Mouse (Mus musculus) midbrain, postnatal 0 days (tissue): ENCODE data around the gene Sqstm1. TPM values are rescaled to one million over a fixed set of nuclear protein-coding genes. Genes with fewer than 3 reads are reported as not detected.
A peak's percentile ranks its signal among the peaks of the same experiment; 100 is the strongest.
"Not testable (repeated sequence)": the region's sequence is repeated elsewhere in the genome, so short reads cannot be mapped to it uniquely, and the experiment has no call there.

Experiments
- ATAC-seq: fragments of 200-750 bp; cut with Nextera tagmentation; 2 replicates; pipeline ENCODE4 v1.8.0; 2017; ENCODE audit warnings: moderate number of reproducible peaks, mild to moderate bottlenecking, moderate TSS enrichment, moderate library complexity; ENCODE audit not compliant: low FRiP score
- DNase-seq: peaks from one replicate; pipeline ENCODE4 v3.0.0-alpha.2; 2015; ENCODE audit warnings: low spot score
- H3K27ac ChIP-seq: fragments of 300-500 bp; sonication (generic); 2 replicates; pipeline ENCODE4 v1.5.1; 2014; ENCODE audit warnings: low read depth, mild to moderate bottlenecking, low read length, mixed read lengths
- H3K27me3 ChIP-seq: fragments of 300-500 bp; sonication (generic); 2 replicates; pipeline ENCODE4 v1.6.1; 2014; ENCODE audit warnings: low read length, control low read depth, mixed read lengths; ENCODE audit not compliant: insufficient read depth
- H3K36me3 ChIP-seq: fragments of 300-500 bp; sonication (generic); 2 replicates; pipeline ENCODE4 v1.6.1; 2014; ENCODE audit warnings: low read length, control low read depth, mixed read lengths; ENCODE audit not compliant: insufficient read depth
- H3K4me1 ChIP-seq: fragments of 300-500 bp; sonication (generic); 2 replicates; pipeline ENCODE4 v1.6.1; 2014; ENCODE audit warnings: mild to moderate bottlenecking, control low read depth, antibody characterized with exemption, low read length, mixed read lengths; ENCODE audit not compliant: insufficient read depth
- H3K4me2 ChIP-seq: fragments of 300-500 bp; sonication (generic); 2 replicates; pipeline ENCODE4 v1.6.1; 2014; ENCODE audit warnings: low read depth, mild to moderate bottlenecking, low read length, mixed read lengths; ENCODE audit not compliant: poor library complexity, severe bottlenecking
- H3K4me3 ChIP-seq: fragments of 300-500 bp; sonication (generic); 2 replicates; pipeline ENCODE4 v1.5.1; 2014; ENCODE audit warnings: low read depth, mild to moderate bottlenecking, low read length, moderate library complexity
- H3K9ac ChIP-seq: fragments of 300-500 bp; sonication (generic); replicated peaks from 2 replicates; pipeline ENCODE4 v1.6.1; 2014; ENCODE audit warnings: mild to moderate bottlenecking, low read length, moderate library complexity, mixed read lengths; ENCODE audit not compliant: poor library complexity, severe bottlenecking
- H3K9me3 ChIP-seq: fragments of 300-500 bp; sonication (generic); 2 replicates; pipeline ENCODE4 v1.6.1; 2016; ENCODE audit warnings: low read length, control low read depth
- CTCF ChIP-seq: IDR thresholded peaks from 2 replicates; pipeline ENCODE4 v1.5.1; 2016; ENCODE audit warnings: antibody characterized with exemption, mild to moderate bottlenecking
- WGBS: fragments of 180-500 bp; shearing (Covaris S2); extraction: QIAGEN DNeasy Blood & Tissue Kit; methylation state at CpG from one replicate; pipeline ENCODE4 v1.1.7; 2014; 5-methylcytosine and 5-hydroxymethylcytosine counted together
- polyA plus RNA-seq: library from polyadenylated mRNA; unstranded; fragments of >200 nt; fragmentation: Nextera tagmentation; extraction: Ambion mirVana; gene quantifications from 2 replicates; pipeline ENCODE4 v1.2.1, GENCODE M21; 2015
- total RNA-seq: library from RNA; depleted of rRNA; stranded (reverse); fragments of >200 nt; gene quantifications from 2 replicates; pipeline ENCODE4 v1.2.3, GENCODE M21; 2014

Sqstm1 gene
- total and polyA plus RNA-seq, 2 experiments from 2014 or later: 335 to 455 TPM

DNA sequence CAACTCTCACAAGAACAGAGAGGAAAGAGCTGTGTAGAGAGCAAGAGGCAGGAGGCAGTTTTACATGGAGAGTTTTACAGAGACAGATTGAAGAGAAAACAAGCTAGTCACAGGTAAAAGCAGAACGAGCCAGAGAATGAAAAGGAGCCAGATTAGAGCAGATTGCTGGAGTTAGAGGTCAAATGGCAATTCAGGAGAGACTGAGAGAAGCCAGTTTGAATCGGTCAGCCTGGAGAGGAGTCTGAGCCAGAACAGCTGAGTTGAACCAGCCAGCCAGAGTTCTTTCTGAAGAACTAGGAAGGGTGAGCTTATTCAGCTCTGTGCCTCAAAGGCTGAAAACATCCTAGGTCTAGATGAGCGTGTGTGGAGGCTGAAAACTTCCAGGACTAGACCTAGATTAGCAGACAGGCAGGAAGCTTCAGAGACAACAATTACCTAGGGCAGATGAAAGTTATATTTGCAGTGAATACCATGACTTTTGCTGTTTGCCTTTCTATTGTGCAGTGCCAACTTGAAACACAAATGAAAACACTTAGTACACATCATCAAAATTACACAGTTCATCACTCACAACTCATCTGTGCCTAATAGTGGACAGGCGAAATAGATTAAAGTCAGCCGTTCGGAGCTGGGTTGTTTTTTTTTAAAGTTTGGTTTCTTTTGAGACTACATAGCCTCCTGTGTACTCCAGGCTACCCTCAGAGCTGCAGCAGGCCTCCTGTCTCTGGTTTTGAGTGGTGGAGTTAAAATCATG lies 30.0 kb downstream of the Sqstm1 start:
- Histone ChIP-seq H3K4me3 (no peak overlapping the region), H3K4me2 (no peak overlapping the region), H3K9ac (no peak overlapping the region), H3K27ac (no peak overlapping the region), H3K9me3 (no peaks in the 10 kb centered on the region), H3K27me3 (no peaks in the 10 kb centered on the region), H3K4me1 (no peaks in the 10 kb centered on the region; the same call in 1 of the 2 replicates), H3K36me3 (peaks cover 39% of the 10 kb centered on the region)
- TF ChIP-seq CTCF: no peak
- ATAC-seq (no peak), DNase-seq (no peak)
- 82% methylated on average over 6 of the region's 6 CpGs for WGBS

DNA sequence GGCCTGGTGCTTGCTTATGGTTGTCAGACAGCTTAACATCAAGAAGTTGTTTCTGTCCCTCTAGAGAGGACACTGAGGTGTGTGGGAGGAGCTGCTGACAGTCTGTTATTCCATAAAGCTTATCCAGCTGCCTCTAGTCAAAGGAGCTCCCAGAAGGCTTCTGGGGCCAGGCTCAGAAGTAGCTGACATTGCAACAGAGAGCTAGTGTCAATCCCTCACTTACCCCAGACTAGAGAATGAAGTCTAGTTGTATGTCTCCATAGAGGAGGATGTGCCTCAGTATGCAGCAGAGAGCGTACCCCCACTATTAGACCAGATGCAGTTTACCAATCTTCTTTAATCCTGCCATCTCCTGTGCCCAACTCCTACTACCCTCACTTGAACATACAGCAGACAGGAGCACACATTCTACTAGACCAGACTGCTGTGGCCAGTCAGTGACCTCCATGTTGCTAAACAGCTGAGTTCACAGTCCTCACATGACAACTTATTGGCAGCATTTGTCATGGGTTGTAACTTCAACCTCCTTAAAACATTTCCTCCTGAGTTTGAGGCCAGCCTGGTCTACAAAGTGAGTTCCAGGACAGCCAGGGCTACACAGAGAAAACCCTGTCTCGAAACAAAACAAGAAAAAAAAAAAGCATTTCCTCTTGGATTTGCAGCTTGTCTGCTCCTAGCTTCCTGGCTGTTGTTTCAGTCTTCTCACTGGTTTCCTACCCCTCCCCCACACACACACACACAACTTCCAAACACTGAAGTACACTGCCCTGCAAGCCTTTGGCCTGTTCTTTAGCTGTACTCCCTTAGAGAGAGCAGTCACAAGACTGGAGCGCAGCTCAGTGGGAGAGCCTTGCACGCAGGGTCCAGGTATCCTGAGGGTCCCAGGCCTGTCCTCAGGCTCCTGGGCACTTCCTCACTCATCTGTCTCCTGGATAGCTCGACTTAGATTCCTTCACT lies 31.8 kb downstream of the Sqstm1 start:
- no peak overlapping the region for H3K27ac ChIP-seq
- H3K36me3 ChIP-seq: peaks cover 32% of the 10 kb centered on the region
- no peaks in the 10 kb centered on the region for H3K9me3 ChIP-seq
- ATAC-seq (no peak), DNase-seq (no peak)
- WGBS: 85% methylated on average over 5 of the region's 5 CpGs
- H3K4me2 ChIP-seq: no peak overlapping the region
- no peaks in the 10 kb centered on the region; the same call in 1 of the 2 replicates for H3K4me1 ChIP-seq
- no peaks in the 10 kb centered on the region for H3K27me3 ChIP-seq
- H3K9ac ChIP-seq: no peak overlapping the region
- no peak overlapping the region for H3K4me3 ChIP-seq
- no peak for TF ChIP-seq CTCF

DNA sequence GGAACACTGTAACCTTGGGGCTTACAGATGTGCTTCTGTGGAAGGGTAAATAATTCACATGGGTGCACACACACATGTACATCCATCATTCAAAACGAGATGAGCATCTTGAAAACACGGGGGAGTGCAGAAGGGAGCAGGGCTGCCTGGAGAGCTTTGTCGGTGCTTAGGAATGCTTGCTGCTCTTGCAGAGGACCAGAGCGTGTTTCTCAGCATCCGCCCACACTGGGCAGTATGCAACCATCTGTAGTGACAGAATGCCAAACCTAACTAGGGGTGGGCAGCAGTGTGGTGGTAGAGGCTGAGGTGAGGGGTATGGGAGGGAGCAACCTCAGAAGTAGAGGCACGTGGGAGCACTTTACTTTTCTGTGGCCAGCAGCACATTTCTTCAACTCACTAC lies 33.5 kb downstream of the Sqstm1 start:
- H3K27ac ChIP-seq: no peak overlapping the region
- no peaks in the 10 kb centered on the region; the same call in 1 of the 2 replicates for H3K4me1 ChIP-seq
- DNase-seq (no peak), ATAC-seq (no peak)
- no peak overlapping the region for H3K4me3 ChIP-seq
- H3K4me2 ChIP-seq: no peak overlapping the region
- no peak overlapping the region for H3K9ac ChIP-seq
- WGBS: 81% methylated on average over 6 of the region's 6 CpGs
- peaks cover 21% of the 10 kb centered on the region for H3K36me3 ChIP-seq
- no peaks in the 10 kb centered on the region for H3K9me3 ChIP-seq
- H3K27me3 ChIP-seq: no peaks in the 10 kb centered on the region
- TF ChIP-seq CTCF: no peak

DNA sequence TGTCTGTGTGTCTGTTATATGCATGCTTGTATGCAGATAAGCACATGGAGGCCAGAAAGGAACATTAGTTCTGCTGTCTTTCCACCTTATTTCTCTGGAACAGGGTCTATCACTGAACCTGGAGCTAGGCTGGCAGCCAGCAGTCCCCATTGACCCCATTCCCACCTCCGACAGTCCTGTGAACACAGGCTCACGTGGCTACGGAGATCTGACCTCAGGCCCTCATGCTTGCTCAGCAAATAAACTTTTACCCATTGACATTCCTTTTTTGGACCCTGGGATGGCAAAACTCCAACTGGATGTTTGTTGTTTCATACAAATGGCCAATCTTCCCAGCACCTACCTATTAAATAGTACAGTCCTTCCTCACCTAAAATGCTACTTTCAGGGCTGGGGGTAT lies 34.3 kb downstream of the Sqstm1 start:
- Histone ChIP-seq H3K36me3 (peaks cover 28% of the 10 kb centered on the region), H3K4me3 (no peak overlapping the region), H3K9ac (no peak overlapping the region), H3K4me1 (no peaks in the 10 kb centered on the region; the same call in 1 of the 2 replicates), H3K9me3 (no peaks in the 10 kb centered on the region), H3K27me3 (no peaks in the 10 kb centered on the region), H3K4me2 (no peak overlapping the region), H3K27ac (no peak overlapping the region)
- ATAC-seq (no peak), DNase-seq (no peak)
- no peak for TF ChIP-seq CTCF
- 77% methylated on average over 3 of the region's 3 CpGs for WGBS

DNA sequence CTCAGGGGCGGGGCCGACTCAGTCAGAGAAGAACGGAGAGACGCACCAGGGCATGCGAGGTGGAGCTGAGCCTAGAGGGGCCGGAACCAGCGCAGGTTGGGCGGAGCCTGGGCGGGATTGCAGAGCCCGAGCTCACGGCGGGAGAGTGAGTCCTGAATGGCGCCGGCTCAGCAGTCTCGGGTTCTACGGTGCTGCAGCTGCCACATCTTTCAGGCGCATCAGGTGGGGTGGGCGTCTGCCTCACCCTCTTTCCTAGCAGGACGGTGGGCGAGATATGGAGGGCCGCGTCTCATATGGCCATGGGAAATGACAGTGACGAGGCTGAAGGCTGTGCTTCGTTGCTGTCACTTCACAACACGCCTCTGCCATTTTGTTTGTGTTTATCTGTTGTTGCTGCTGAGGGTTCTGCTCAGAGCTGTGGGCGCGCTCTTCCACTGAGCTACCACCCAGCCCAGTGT lies 35.9 kb downstream of the Sqstm1 start:
- Histone ChIP-seq H3K9ac (peak overlapping the region; percentile 75), H3K4me1 (no peaks in the 10 kb centered on the region; the same call in 1 of the 2 replicates), H3K27me3 (no peaks in the 10 kb centered on the region), H3K27ac (peak overlapping the region; percentile 93), H3K4me3 (peak overlapping the region; percentile 62), H3K36me3 (peaks cover 35% of the 10 kb centered on the region), H3K9me3 (no peaks in the 10 kb centered on the region), H3K4me2 (peak overlapping the region; percentile 67)
- TF ChIP-seq CTCF: no peak
- peak; percentile 99 for DNase-seq
- peak; percentile 98 for ATAC-seq
- WGBS: under 1% methylated on average over 27 of the region's 27 CpGs

DNA sequence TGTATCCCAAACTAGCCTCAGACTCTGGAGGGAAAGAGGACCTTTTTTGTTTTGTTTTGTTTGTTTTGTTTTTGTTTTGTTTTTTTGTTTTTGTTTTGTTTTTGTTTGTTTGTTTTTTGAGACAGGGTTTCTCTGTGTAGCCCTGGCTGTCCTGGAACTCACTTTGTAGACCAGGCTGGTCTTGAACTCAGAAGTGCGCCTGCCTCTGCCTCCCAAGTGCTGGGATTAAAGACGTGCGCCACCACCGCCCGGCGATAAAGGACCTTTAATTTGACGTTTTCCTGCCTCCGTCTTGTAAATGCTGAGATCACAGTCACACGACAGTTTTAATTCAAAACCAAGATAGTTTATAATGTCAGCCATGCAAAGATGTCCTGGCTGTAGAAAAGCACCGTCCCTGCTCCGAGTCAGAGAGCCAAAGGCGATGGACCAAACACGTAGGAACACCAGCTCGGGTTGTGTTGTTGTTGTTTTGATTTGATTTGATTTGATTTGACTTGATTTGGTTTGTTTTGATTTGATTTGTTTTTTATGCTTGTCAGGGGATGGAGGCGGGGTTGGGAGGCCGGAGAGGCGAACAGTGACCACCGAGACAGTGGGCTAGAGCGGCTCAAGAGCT lies 36.4 kb downstream of the Sqstm1 start, which contains the start of gene Mrnip:
TSS of gene Mrnip (plus strand) at position 334 of the 619 bp plus-strand sequence.
- peak within 1 kb of the TSS; percentile 75 for H3K9ac ChIP-seq
- H3K27me3 ChIP-seq, H3K9me3 ChIP-seq, H3K4me1 ChIP-seq, DNase-seq: not testable (repeated sequence)
- peak; percentile 38 for ATAC-seq
- 5% methylated on average over 19 of the region's 19 CpGs for WGBS
- peak within 1 kb of the TSS; percentile 62 for H3K4me3 ChIP-seq
- peak within 1 kb of the TSS; percentile 93 for H3K27ac ChIP-seq
- H3K36me3 ChIP-seq: peaks cover 39% of the 10 kb centered on the region
- H3K4me2 ChIP-seq: peak within 1 kb of the TSS; percentile 67
